ENCODE assay signal across 8 mouse cellular contexts in the genomic region with DNA sequence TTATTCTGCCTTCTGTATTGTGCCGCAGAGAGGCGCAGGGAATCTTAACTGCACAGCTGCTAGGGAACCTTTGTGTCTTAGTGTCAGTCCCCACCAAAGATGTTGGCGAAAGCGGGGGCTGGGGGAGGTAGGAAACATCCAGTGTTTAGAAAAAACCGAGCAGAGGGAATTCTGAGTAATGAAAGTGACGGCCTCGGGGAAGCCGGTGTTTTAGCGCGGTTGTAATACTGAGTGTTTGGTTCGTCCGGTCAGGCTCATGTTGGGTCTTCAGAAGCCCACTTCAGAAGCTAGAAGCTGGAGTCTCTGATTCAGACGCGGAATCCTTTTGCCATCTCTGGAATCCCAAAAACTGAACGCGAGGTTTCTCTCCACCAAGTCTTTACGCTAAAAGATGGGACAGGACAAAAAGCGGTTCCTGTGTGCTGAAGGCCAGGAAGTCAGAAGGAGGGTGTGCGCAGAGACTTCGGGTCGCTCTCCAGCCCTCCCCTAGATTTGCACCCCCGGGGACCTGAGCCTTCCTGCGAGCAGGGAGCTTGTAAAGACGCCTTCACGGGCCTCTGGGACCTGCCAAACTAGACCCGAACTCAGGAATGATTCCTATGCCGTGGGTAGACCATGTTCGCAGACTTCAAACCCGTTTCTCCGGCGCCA. TPM values are rescaled to one million over a fixed set of nuclear protein-coding genes. Genes with fewer than 3 reads are reported as not detected.
DNase-seq lines count a peak whose midpoint lies in the region; ATAC-seq and TF ChIP-seq lines count a peak whose summit lies in the region.

No protein-coding gene starts in this region.

- H3K4me2 ChIP-seq in forebrain, postnatal 0 days (ENCODE audit: low read depth): peak overlapping the region; percentile 55
- H3K4me2 ChIP-seq in liver, embryonic 11.5 days: peak overlapping the region; percentile 66
- peak overlapping the region; percentile 65 for H3K4me2 ChIP-seq in stomach, embryonic 16.5 days (ENCODE audit: low read depth, low read length)

- H3K4me1 ChIP-seq in forebrain, postnatal 0 days (ENCODE audit: insufficient read depth): no peaks in the 10 kb centered on the region; the same call in 1 of the 2 replicates
- peaks cover 9% of the 10 kb centered on the region for H3K4me1 ChIP-seq in liver, embryonic 11.5 days (replicated peaks; ENCODE audit: control insufficient read depth, insufficient read depth, low read length)
- peaks cover 18% of the 10 kb centered on the region; the same call in 1 of the 2 replicates for H3K4me1 ChIP-seq in stomach, embryonic 16.5 days (ENCODE audit: control insufficient read depth, insufficient read depth, low read length)

- intact Hi-C loops in heart, postnatal 25 days (cut with DNase I): no loop called here
- intact Hi-C loops in left cerebral cortex, postnatal 10 days (cut with DNase I): no loop called here

- H3K9me3 ChIP-seq in forebrain, postnatal 0 days (ENCODE audit: low read length): no peaks in the 10 kb centered on the region
- H3K9me3 ChIP-seq in liver, embryonic 11.5 days (ENCODE audit: control insufficient read depth, low read length): no peaks in the 10 kb centered on the region
- H3K9me3 ChIP-seq in stomach, embryonic 16.5 days (replicated peaks; ENCODE audit: control insufficient read depth, low read length): no peaks in the 10 kb centered on the region

- H3K27me3 ChIP-seq in forebrain, postnatal 0 days (ENCODE audit: insufficient read depth, low read length): peaks cover 64% of the 10 kb centered on the region
- peaks cover 87% of the 10 kb centered on the region for H3K27me3 ChIP-seq in liver, embryonic 11.5 days (replicated peaks; ENCODE audit: control insufficient read depth, insufficient read depth, low read length)
- H3K27me3 ChIP-seq in stomach, embryonic 16.5 days (ENCODE audit: control insufficient read depth, insufficient read depth, low read length): peaks cover 75% of the 10 kb centered on the region

- WGBS in forebrain, postnatal 0 days: under 1% methylated on average over 31 of the region's 31 CpGs
- WGBS in liver, embryonic 11.5 days: 1% methylated on average over 31 of the region's 31 CpGs
- under 1% methylated on average over 31 of the region's 31 CpGs for WGBS in stomach, embryonic 16.5 days

- no peak for TF ChIP-seq CTCF in forebrain, postnatal 0 days (IDR thresholded peaks at IDR 0.05; ENCODE audit: low read depth)

- peak; percentile 7 for DNase-seq in heart, adult 8-10 months (ENCODE audit: low spot score)
- DNase-seq in heart, postnatal 25 days (ENCODE audit: low spot score): no peak
- DNase-seq in ES-CJ7 (ENCODE audit: low read depth, low spot score): peak; percentile 52
- DNase-seq in forebrain, postnatal 0 days: peak; percentile 50
- DNase-seq in liver, embryonic 11.5 days (ENCODE audit: low spot score): no peak
- no peak for DNase-seq in left cerebral cortex, postnatal 10 days (ENCODE audit: extremely low spot score in 1 of 2, low spot score in 2 of 2)

- peak; percentile 38; the same call in 1 of the 2 replicates for ATAC-seq in forebrain, postnatal 0 days
- no peak for ATAC-seq in liver, embryonic 11.5 days (replicated peaks; ENCODE audit: low FRiP score)
- no peak for ATAC-seq in stomach, embryonic 16.5 days (ENCODE audit: insufficient read depth, low FRiP score)
- ATAC-seq in inflammation-experienced regulatory T-cells, adult 6 months: no peak

- peak overlapping the region; percentile 37 for H3K4me3 ChIP-seq in forebrain, postnatal 0 days (ENCODE audit: low read depth, low read length)
- peak overlapping the region; percentile 14; the same call in 1 of the 2 replicates for H3K4me3 ChIP-seq in liver, embryonic 11.5 days (ENCODE audit: low read depth, low read length)
- H3K4me3 ChIP-seq in stomach, embryonic 16.5 days (replicated peaks; ENCODE audit: low read length): peak overlapping the region; percentile 22

- H3K27ac ChIP-seq in forebrain, postnatal 0 days (ENCODE audit: low read depth, low read length): no peak overlapping the region
- no peak overlapping the region for H3K27ac ChIP-seq in liver, embryonic 11.5 days (ENCODE audit: low read depth, low read length)
- H3K27ac ChIP-seq in stomach, embryonic 16.5 days (ENCODE audit: low read length): no peak overlapping the region

- no peak overlapping the region for H3K9ac ChIP-seq in forebrain, postnatal 0 days
- H3K9ac ChIP-seq in liver, embryonic 11.5 days (ENCODE audit: low read depth, low read length): no peak overlapping the region
- H3K9ac ChIP-seq in stomach, embryonic 16.5 days (ENCODE audit: low read length): no peak overlapping the region

- no peaks in the 10 kb centered on the region for H3K36me3 ChIP-seq in forebrain, postnatal 0 days (ENCODE audit: insufficient read depth)
- no peaks in the 10 kb centered on the region for H3K36me3 ChIP-seq in liver, embryonic 11.5 days (ENCODE audit: control insufficient read depth, insufficient read depth, low read length)
- H3K36me3 ChIP-seq in stomach, embryonic 16.5 days (ENCODE audit: control insufficient read depth, insufficient read depth, low read length): no peaks in the 10 kb centered on the region

RNA-seq across cellular contexts. Expression of a gene that starts 0.6 kb away (rescaled TPM):
- under 1 TPM in 1 of 4 experiments, not detected in 3; 0.06 TPM for total RNA-seq in heart, adult 8-10 months (2022)
- not detected for total RNA-seq in heart, postnatal 25 days (2021)
- 9.2 and 11.8 TPM in 2 replicates for total RNA-seq in forebrain, postnatal 0 days (2014; rRNA removed)
- polyA plus RNA-seq in forebrain, postnatal 0 days (2015; fragmentation: Nextera tagmentation; extraction: Ambion mirVana): 4.8 and 4.9 TPM in 2 replicates
- polyA plus RNA-seq in liver, embryonic 11.5 days (2014; fragmentation: Nextera tagmentation; extraction: Ambion mirVana): not detected in 2 replicates
- 0.06 and 0.09 TPM in 2 replicates for polyA plus RNA-seq in stomach, embryonic 16.5 days (2015; fragmentation: Nextera tagmentation; extraction: Ambion mirVana)
- total RNA-seq in left cerebral cortex, postnatal 10 days (2021): under 1 TPM; 0.24 to 0.28 TPM
- polyA plus RNA-seq in inflammation-experienced regulatory T-cells, adult 6 months (2017; shearing (Covaris generic)): 10 to 100 TPM in 1 of 3 experiments, under 1 TPM in 2; 0.16 to 10.9 (median 0.62) TPM

RNA-seq across cellular contexts. Expression of a gene that starts 28.7 kb away (rescaled TPM):
- total RNA-seq in heart, adult 8-10 months (2022): 100 to 1,000 TPM; 361 to 439 (median 426) TPM
- total RNA-seq in heart, postnatal 25 days (2021): 100 to 1,000 TPM; 257 to 283 TPM
- total RNA-seq in forebrain, postnatal 0 days (2014; rRNA removed): 42.5 and 51.6 TPM in 2 replicates
- polyA plus RNA-seq in forebrain, postnatal 0 days (2015; fragmentation: Nextera tagmentation; extraction: Ambion mirVana): 13.1 and 23.9 TPM in 2 replicates
- polyA plus RNA-seq in liver, embryonic 11.5 days (2014; fragmentation: Nextera tagmentation; extraction: Ambion mirVana): 39.5 and 42.9 TPM in 2 replicates
- 48.8 and 50.6 TPM in 2 replicates for polyA plus RNA-seq in stomach, embryonic 16.5 days (2015; fragmentation: Nextera tagmentation; extraction: Ambion mirVana)
- total RNA-seq in left cerebral cortex, postnatal 10 days (2021): 10 to 100 TPM; 73.5 to 74.4 TPM
- polyA plus RNA-seq in inflammation-experienced regulatory T-cells, adult 6 months (2017; shearing (Covaris generic)): 10 to 100 TPM; 19.4 to 33.8 (median 29.9) TPM

Comparison
In these comparisons a context has a peak if more than half of its experiments do, and no peak if none do; other contexts are left out.
1. DNase-seq: peak in heart, adult 8-10 months (single experiment), ES-CJ7 (single experiment) and forebrain, postnatal 0 days (single experiment); none in heart, postnatal 25 days (single experiment), liver, embryonic 11.5 days (single experiment) and left cerebral cortex, postnatal 10 days (0 of 2).
2. Peak in every context shown above with its lines, with median percentiles within 50 percentile points of each other: H3K4me2 ChIP-seq and H3K4me3 ChIP-seq.